Mouse (Mus musculus) layer of hippocampus, adult 9-11 months (tissue): ENCODE measurements around the gene Rnf157.

Experiments
- DNase-seq: peaks from one replicate; pipeline ENCODE4 v3.0.0; 2022

The Rnf157 gene

DNA sequence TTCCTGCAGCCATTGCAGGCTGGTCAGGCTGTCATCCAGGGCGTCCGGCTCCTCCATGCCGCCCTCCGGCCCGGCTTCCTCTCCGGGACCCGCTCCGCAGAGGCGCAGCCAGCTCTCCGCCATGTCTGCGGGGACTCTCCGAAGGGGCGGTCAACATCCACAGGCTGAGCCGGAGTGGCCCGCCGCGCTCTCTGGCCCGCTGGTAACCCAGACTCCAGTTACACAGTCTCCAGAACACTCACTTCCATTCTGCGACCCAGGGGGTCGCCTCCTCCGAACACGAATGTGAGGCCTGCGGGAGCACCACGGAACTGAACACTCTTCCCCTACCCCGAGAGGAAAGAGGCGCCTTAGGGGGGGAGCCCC lies 78.4 kb downstream of the Rnf157 start:
- no peak for DNase-seq

DNA sequence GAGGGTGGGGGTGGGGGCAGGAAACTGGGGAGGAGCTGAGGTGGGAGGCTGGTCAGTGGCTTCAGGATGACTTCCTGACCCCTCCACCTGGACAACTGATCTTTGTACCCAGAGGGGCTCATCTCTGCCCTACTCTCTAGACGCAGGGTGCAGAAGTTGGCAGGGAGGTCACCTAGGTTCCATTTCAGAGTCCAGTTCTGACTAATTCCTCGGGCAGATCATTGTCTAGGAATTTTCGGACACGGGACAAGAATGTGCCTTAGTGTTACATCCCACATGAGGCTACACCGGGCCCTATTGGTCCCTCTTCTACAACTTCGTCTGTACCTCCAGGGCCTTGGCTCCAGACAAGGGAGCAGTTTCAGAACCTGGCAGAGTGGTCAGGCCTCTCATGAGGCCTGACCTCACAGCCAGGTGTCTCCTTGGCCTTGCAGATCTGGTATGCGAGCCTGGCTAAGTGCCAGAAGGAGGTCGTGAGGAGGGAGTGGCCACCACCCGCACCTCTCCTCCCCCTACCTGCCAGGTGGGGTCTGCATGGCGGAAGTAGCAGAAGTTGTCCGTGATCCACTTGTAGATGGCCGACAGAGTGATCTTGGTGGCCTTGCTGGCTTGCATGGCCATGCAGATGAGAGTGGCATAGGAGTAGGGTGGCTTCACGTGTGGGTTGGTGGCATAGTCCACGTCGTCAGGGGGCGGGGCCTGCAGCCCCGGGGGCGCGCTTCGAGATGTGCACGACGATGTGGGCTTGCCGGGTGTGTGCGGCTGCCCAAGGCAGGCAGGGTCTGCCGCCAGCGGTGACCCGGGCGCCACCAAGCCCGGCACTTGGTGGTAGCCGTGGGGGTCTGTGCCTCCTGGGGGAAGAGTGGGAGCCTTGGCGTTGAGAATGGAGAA lies 79.1 kb downstream of the Rnf157 start:
- no peak for DNase-seq

- no peak for DNase-seq
Measured at GRCm38 (mm10) chr11:116332983-116333270, 79.9 kb downstream of the Rnf157 start.

DNA sequence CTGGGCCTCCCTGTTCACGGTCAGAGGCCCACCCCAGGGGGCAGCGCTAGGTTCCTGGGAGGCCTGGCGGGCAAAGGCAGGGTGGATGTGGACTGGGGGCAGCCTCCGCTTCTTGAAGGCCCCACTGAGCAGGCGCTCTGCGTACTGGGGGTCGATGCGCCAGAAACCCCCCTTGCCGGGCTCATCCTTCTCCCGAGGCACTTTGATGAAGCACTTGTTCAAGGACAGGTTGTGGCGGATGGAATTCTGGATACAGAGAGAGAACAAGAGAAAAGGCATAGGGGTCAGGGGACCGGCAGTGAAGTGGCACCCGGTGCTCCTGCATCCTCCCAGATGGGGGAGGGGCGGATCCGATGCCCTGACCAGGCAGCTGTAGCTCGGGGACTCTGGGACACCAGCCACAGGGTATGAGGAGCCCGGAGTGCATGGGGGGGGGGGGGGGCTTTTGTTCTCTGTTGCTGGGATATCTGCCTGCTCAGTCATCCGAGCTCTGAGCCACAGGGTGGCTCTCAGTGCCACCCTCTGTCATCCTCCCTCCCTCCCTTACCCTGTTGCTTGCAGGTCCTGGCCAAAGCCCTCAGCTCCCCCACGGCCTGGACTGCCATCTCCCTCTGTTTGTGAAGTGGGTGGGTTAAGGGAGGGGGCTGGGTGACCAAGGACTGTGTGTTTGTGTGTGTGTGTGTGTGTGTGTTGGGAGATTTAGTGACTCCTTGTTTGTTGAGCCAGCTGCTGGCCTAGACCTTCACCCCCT lies 80.4 kb downstream of the Rnf157 start:
- peak; percentile 85 for DNase-seq

DNA sequence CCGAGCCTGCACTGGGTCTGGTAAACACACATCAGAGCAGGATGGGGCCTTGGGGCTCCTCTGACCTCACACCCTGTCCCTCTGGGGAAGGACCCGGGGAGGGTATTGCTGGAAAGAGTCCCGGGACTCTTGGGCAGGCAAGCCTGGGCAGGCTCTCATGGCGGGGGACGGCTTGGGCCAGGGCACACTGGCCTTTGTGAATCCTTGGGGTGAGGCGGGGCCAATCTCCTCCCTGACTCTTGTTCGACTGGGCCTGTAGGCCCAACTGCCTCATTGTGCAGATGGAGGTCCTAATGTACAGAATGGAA lies 82.7 kb downstream of the Rnf157 start:
- DNase-seq, result peak; percentile 66

DNA sequence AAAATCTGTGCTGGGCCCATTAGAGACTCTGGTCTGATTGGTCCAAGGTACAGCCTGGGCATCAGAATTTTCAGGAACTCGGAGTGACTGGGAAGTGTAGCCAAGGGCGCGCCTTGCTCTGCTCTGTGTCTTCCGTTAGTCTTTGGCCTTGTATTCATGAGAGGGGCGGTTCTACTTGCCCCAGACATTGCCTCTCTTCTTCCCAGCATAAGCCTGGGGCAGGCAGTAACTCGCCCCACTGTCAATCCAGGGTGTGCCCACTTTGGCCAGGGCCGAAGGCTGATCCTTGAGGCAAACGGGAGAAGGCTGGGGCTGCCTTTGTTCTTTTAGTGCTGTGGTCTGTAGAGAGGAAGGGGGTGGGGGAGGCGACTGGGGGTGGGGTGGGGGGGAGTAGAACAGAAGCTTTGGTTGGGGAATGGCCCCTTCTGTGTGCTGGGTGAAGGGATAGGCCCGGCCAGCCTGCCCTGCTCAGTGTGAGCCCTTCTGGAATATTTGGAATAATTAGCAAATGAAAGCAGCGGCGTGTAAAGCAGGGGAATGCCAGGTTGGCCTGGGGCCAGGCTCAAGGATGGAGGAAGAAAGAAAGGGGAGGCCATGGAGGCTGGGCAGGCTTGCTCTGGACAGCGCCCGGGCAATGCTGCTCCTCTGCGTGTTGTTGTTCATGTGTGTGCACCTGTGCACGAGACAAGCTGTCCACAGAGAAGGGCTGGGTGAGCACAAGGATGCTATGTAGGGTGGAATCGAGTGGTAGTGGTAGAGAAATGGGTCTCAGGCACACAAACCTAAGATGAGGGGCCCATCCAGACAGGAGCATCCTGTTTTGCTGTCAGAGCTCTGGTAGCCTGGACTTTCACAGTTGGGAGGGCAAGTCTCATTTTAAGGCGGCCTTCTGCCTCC lies 83.3 kb downstream of the Rnf157 start:
- DNase-seq, result no peak

DNA sequence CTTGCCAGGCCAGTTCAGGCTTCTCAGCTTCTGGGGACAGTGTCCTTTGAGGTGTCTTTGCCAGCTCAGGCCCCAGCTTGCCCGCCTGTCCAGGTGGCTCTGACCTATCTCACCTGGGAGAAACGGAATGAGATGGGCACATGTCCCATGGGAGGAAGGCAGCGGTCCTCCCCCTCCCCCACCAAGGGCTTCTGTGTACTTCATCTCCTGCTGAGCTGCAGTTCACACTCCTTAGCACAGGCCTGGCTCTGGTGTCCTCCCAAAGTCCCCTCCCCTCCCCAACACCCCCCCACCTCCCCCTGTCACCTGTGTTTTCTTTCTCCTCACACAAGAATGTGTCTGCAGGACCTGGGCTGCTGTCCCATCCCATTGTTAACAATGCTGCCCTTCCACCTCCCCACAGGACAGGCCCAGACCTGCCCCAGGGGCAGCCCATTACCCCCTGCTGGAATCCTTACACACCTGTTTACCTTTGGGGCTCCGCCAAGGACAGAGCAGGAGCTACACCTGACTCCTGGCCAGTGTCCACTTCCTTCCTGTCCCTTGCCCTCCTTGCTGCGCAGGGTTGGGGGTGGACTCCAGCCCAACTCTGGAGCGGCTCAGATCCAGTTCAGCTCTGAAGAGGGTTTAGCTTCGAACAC lies 85.7 kb downstream of the Rnf157 start:
- no peak for DNase-seq

DNA sequence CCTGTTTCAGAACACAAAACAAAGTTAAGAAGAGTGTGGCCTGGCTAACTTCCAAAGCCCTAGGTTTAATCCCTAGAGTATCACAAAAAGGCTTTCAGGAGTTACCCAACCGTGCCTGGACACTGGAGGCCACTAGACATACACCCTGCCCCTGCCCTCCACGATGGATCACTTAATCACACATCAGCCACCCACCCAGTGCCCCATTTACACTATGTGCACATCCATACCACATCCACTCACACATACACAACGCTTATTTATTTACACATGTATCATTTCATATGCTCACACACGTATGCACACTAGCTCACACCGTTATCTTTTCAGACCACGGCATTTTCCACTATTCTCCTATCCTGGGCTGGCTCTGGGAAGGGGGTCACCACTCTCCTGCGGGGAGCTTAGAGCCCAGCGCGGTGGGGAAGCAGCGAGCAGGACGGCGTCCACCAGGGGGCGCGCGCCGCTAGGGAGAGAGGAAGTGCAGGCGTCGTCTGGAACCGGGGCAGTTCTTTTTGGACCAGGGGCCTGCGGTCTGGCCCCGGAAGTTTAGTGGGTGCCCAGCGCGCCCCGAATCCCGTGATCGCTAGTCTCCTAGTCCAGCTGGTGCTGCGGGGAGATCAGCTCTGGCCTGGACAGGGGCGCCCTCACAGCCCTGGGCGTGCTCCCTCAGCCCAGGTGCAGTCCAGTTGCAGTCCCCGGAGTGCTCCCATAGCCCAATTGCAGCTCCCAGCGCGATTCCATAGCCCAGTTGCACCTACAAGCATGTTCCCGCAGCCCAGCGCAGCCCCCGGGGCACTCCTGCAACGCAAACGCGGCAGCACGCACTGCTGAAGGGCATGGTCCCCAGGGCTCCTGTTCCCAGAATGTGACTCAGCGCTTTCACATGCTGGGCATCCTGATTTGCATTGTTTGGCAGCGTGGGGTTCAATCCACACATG lies 93.8 kb downstream of the Rnf157 start:
- DNase-seq, result peak; percentile 69

- no peak for DNase-seq
Measured at GRCm38 (mm10) chr11:116312359-116312758, 100.5 kb downstream of the Rnf157 start.

- no peak for DNase-seq
Measured at GRCm38 (mm10) chr11:116311169-116311568, 101.7 kb downstream of the Rnf157 start.

- DNase-seq, result no peak
Measured at GRCm38 (mm10) chr11:116309601-116310000, 103.2 kb downstream of the Rnf157 start.

DNA sequence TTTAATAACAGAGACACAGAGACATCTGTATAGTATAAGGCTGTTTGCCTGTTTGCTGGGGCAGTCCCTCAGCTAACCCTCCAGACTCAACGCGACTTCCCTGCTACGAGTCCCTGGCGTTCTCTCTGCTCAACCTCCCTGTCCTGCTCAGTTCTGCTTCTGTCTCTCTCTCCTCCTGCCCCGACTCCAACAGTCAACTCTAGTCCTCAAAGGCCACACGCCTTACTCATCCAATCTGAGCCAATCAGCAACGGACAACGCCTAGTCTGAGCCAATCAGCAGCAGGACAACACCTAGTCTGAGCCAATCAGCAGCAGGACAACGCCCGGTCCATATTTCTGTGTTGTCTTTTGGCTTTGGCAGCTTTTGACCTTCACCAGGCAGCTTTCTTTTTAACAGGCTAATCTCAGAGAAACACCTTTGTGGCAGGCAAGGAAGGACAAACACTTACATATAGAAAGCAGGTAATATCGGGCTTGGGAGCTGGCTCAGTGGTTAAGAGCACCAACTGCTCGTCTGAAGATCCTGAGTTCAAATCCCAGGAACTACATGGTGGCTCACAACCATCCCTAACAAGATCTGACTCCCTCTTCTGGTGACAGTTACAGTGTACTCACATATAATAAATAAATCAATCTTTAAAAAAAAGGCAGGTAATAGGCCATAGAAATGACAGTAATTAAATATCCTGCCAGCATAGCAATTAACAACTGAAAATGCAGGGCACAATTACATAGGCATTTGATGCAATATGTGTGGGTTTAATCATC lies 104.9 kb downstream of the Rnf157 start:
- DNase-seq, result no peak

DNA sequence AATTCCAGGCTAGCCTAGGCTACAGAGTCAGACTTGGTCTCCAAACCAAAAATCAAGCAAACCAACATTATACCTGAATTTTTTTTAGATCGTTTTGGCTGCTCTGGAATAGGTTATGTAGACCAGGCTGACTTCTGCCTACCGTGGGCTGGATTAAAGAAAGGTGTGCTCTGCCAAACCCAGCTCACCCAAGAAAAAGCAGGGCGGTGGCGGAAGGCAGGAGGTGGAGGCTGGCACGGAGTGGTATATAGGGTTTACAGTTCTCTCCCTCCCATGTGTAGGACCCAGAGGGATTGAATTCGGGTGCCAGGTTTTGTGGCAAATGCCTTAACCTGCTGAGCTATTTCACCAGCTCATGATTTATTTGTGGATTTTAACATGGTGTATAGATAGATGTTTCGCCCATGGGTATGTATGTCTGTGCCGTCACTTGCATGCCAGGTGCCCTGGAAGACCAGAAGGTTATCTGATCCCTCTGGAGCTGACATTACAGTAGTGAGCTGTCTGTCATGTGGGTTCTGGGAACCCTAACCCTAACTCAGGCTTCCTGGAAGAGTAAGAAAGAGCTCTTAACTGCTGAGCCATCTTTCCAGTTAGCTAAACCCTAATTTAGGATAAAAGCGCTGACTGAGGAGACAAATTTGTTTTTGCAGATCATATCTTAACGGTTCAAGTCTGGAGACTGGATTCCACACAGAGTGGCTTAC lies 105.7 kb downstream of the Rnf157 start, which contains the start of gene Exoc7:
Exoc7 (minus strand) TSS at position 215 of the 707 bp plus-strand sequence.
- DNase-seq, result no peak

DNA sequence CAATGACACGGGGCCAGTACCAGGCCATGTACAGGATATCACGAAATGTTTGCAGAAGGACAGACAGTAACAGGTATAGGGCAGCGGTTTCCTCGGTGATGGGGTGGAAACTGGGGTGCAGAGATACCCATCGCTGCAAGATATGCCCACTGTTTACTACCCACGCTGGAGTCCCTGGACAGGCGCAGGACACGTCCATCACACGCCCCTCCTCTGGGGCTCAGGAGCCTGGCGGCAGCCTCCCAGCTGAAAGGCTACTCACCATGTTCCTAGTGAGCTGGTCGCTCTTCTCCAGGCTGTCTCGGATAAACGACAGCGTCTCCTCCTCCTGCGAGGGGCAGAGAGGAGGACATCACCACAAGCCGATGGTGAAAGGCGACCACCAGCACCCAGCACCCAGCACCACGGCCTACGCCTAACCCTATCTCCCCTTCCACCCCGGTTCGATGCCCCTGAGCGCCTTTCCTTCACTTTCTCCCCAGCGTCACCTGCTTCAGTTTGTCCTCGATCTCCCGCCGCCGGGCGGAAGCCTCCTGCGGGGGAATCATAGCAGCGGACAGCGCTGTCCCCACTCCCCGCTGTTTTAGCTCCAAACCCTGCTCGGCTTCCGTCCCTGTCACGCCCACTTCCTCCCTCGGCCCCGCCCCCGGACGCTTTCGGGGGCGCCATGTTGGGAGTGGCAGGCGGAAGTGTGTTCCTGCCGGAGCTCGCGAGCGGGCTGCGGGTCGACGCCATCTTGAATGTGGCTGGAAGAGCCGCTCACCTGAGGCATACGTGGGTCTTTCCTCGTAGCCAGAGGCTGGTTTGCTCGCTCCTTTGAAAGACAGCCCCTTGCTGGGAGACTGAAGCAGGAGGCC lies 106.5 kb downstream of the Rnf157 start:
- peak; percentile 92 for DNase-seq

GRCm38 (mm10) chr11:116305423-116305822 lies 107.4 kb downstream of the Rnf157 start:
- no peak for DNase-seq

GRCm38 (mm10) chr11:116298621-116299020 lies 114.2 kb downstream of the Rnf157 start:
- DNase-seq, result no peak

DNA sequence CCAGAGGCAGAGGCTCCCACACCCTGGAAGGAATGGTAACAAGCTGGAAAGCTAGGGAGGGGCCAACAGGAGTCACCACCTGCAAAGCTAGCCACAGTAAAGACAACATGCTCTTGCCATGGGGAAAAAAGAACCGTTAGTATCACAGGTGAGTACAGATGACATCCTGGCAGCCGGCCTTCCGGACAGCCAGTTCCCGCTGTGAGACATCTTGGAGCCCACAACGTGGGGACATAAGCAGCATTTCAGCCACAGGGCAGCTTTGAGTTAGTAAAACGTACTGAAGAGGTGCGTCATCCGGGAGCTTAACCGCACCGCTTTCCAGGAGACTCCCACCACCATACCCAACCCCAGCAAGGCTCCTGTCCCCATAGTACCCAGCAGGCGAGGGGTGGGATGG lies 114.6 kb downstream of the Rnf157 start:
- no peak for DNase-seq

DNA sequence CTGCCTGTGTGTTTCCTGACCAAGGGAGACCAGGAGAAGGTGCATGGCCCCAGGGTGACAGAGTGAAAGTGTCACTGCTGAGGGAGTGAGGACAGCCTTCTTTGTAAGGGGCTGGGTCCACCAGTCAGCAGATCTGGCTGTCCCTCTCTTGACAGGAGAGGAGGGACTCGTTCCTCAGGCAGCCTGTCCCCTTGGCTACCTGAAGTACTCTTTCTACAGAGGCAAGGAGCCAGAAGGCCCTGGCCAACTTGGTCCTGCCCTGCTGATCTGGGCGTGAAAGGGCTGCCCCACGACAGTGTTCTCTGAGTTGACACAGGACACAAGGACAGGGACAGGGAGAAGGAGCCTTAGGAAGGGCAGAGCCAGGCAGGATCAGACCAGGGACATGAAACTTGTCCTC lies 115.8 kb downstream of the Rnf157 start:
- DNase-seq, result no peak

GRCm38 (mm10) chr11:116296191-116296734 lies 116.6 kb downstream of the Rnf157 start:
- DNase-seq, result no peak
